Mouse (Mus musculus) C3H10T1/2 (cell line): ENCODE data around the gene Snw1. TPM values are rescaled to one million over a fixed set of nuclear protein-coding genes. Genes with fewer than 3 reads are reported as not detected.

ENCODE experiments used
- polyA plus RNA-seq, 2 experiments: library from polyadenylated mRNA; unstranded; fragments of >200 nt; fragmentation: generic; extraction: Trizol; gene quantifications; one replicate each; pipeline ENCODE4 v1.2.1; 2012; ENCODE audit warnings: missing spikeins in 2 of 2

The Snw1 gene
- 10 to 100 TPM; 15.7 to 55.0 TPM for polyA plus RNA-seq

DNA sequence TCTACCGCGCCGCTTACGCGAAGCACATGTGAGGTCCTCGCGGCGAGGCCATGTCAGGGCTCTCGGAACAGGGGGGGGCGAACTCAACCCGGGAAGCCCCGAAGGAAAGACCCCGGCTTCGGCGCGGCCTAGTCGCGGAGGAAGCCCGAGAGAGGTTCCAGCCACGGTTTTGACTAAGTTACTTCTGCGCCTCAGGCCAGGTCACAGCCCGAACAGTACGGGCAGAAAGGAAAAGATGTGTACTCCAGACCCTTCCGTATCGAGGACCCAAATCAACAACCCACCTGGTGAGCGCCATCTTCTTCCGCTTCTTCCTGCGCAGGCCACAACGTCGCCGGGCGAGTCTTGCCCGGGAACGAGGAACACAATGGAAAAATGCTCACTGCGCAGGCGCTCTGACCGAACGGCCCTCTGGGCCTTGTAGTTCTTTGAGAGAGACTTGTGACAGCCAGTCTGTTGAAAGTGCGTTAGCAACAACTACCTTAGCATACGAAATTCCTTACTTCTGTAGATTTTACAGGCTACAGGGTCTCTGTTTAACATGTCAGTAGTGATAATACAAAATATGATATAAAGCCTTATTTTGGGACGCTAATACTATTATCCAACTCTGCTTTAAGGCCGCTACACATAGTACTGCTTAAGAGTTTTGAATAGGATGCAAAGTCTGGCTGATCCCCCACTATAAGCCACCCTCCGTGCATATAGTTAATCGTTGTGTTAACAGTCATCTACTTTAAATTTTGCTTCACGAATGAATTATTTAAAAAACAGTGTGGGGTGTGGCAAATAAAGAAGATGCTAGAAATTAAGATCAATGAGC lies at the start of gene Snw1:
Snw1 (minus strand) TSS at position 311 of the 823 bp plus-strand sequence.

DNA sequence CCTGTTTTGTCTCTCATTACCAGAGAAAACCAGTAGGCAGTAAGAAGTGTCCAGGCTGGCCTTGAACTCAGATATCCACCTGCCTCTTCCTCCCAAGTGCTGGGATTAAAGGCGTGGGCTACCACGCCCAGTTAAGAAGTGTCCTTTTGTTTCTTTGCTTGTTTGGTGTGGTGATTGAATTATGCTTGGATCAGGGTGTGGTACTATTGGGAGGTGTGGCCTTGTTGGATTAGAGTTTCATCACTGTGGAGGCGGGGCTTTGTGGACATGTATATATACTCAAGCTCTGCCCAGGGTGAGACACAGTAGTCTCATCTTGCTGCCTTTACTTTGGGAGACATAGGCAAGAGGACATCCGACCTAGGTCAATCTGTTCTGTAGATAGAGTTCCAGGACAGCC lies 41.9 kb upstream of the Snw1 start, which contains the start of gene Gm8300:
Gm8300 (plus strand) TSS at position 301 of the 400 bp plus-strand sequence.

DNA sequence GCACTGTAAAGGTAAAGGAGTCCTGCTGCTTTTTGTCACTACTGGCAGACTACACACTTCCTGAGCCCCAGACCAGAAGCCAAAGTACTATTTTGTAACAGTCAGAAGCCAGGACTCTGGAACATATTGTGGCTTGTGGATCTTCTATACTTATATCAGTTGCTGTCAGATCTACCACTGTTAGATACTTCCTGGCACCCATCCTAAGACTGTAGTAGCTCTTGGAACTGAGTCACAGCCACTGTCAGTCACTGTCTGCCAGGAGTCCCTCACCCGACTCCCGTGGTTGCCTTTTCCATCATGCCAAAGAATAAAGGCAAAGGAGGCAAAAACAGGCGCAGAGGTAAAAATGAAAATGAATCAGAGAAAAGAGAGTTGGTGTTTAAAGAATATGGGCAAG lies 22.3 kb upstream of the Snw1 start, which contains the start of gene Gm5788:
Gm5788 (plus strand) TSS at position 301 of the 400 bp plus-strand sequence.

DNA sequence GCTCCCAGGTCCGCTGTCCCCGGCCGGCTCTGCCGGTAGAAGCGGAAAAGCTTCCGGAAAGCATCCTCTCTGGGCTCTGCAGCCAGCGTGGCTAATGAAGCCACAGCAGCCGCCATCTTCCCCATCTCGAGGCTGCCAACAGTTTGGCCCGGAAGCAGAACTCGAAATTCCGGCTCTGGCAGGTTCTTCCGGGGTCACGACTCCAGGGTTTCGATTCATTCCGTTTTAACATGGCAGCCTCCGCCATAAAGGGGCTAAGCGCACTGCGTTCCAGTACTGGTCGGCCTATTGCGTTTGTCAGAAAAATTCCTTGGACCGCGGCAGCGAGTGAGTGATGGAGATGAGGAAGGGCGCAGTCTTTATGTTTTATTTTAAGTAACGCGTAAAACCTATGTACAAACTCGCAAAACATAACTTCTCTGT lies 28.4 kb downstream of the Snw1 start, which contains the start of the genes Slirp and Alkbh1:
Slirp (plus strand) TSS at position 197 of the 423 bp plus-strand sequence.
Alkbh1 (minus strand) TSS at position 318 of the 423 bp plus-strand sequence.

Other genes starting within 250 kb of the Snw1 start
- gene Noxred1, start 233.5 kb downstream of the Snw1 start, polyA plus RNA-seq: under 1 TPM; 0.07 to 0.61 TPM
- 10 to 100 TPM in 1 of 2 experiments, 1 to 10 TPM in 1; 7.7 to 31.7 TPM for gene Vipas39, start 206.0 kb downstream of the Snw1 start, polyA plus RNA-seq
- gene Ahsa1, start 205.8 kb downstream of the Snw1 start, polyA plus RNA-seq: 100 to 1,000 TPM in 1 of 2 experiments, 10 to 100 TPM in 1; 63.0 to 114 TPM
- gene Ism2, start 172.6 kb downstream of the Snw1 start, polyA plus RNA-seq: under 1 TPM; 0.29 to 0.93 TPM
- 10 to 100 TPM; 10.8 to 38.9 TPM for gene Sptlc2, start 83.9 kb downstream of the Snw1 start, polyA plus RNA-seq
- 10 to 100 TPM; 20.7 to 75.6 TPM for gene Slirp, start 28.4 kb downstream of the Snw1 start, polyA plus RNA-seq
- gene Alkbh1, start 28.3 kb downstream of the Snw1 start, polyA plus RNA-seq: 10 to 100 TPM in 1 of 2 experiments, 1 to 10 TPM in 1; 5.7 to 11.3 TPM
- not detected for gene Gm5788, start 22.4 kb upstream of the Snw1 start, polyA plus RNA-seq
- under 1 TPM in 1 of 2 experiments, not detected in 1; 0.01 TPM for gene Gm8300, start 42.0 kb upstream of the Snw1 start, polyA plus RNA-seq
- gene Oog1, start 130.4 kb upstream of the Snw1 start, polyA plus RNA-seq: under 1 TPM in 1 of 2 experiments, not detected in 1; 0.02 TPM
- not detected for gene Gm4027, start 146.6 kb upstream of the Snw1 start, polyA plus RNA-seq
- gene Gm16381, start 172.3 kb upstream of the Snw1 start, polyA plus RNA-seq: not detected